Mouse (Mus musculus): ENCODE measurements around the gene Sbsn. TPM values are rescaled to one million over a fixed set of nuclear protein-coding genes. Genes with fewer than 3 reads are reported as not detected.

The Sbsn gene
- total RNA-seq, 2 experiments from 2014 or later: 3.7 to 4.1 TPM

- DNase-seq: no peak
- intact Hi-C loops (cut with DNase I; ENCODE audit: low total_unique reads): no loop called here
Observed at GRCm38 (mm10) chr7:30794921-30795320, 43.6 kb downstream of the Sbsn start.

- intact Hi-C loops (cut with DNase I; ENCODE audit: low total_unique reads): no loop called here
- DNase-seq: no peak
Observed at GRCm38 (mm10) chr7:30796790-30797189, 45.5 kb downstream of the Sbsn start.

- intact Hi-C loops (cut with DNase I; ENCODE audit: low total_unique reads): no loop called here
- DNase-seq: no peak
Observed at GRCm38 (mm10) chr7:30800653-30801052, 49.4 kb downstream of the Sbsn start.

- intact Hi-C loops (cut with DNase I; ENCODE audit: low total_unique reads): no loop called here
- no peak for DNase-seq
Observed at GRCm38 (mm10) chr7:30803256-30803655, 52.0 kb downstream of the Sbsn start.

- intact Hi-C loops (cut with DNase I; ENCODE audit: low total_unique reads): no loop called here
Observed at GRCm38 (mm10) chr7:30804026-30804715, 52.9 kb downstream of the Sbsn start.

More at GRCm38 (mm10) chr7:30804026-30804715, 52.9 kb downstream of the Sbsn start:
- DNase-seq: no peak

Other genes with a start within 250 kb of the Sbsn start
- 1 to 10 TPM in 1 of 2 experiments, under 1 TPM in 1; 0.98 to 2.4 TPM for gene Arhgap33, start 216.4 kb upstream of the Sbsn start, total RNA-seq (2021)
- gene Hspb6, start 199.3 kb upstream of the Sbsn start, total RNA-seq (2021): 100 to 1,000 TPM; 455 to 476 TPM
- 1 to 10 TPM; 3.9 to 4.8 TPM for gene Proser3, start 199.2 kb upstream of the Sbsn start, total RNA-seq (2021)
- gene Lin37, start 191.6 kb upstream of the Sbsn start, total RNA-seq (2021): 1 to 10 TPM; 8.4 to 9.1 TPM
- gene U2af1l4, start 188.2 kb upstream of the Sbsn start, total RNA-seq (2021): 10 to 100 TPM; 49.6 to 50.1 TPM
- 1 to 10 TPM in 1 of 2 experiments, under 1 TPM in 1; 0.74 to 1.7 TPM for gene Gm49396, start 188.1 kb upstream of the Sbsn start, total RNA-seq (2021)
- gene Psenen, start 187.8 kb upstream of the Sbsn start, total RNA-seq (2021): 10 to 100 TPM; 83.4 to 92.7 TPM
- under 1 TPM; 0.60 to 0.88 TPM for gene Igflr1, start 186.0 kb upstream of the Sbsn start, total RNA-seq (2021)
- gene Kmt2b, start 162.7 kb upstream of the Sbsn start, total RNA-seq (2021): 10 to 100 TPM; 14.1 to 15.2 TPM
- not detected for gene Zbtb32, start 152.6 kb upstream of the Sbsn start, total RNA-seq (2021)
- gene Upk1a, start 138.6 kb upstream of the Sbsn start, total RNA-seq (2021): under 1 TPM; 0.14 to 0.16 TPM
- gene Cox6b1, start 125.3 kb upstream of the Sbsn start, total RNA-seq (2021): 1,000 to 10,000 TPM; 1,322 to 1,882 TPM
- not detected for gene Etv2, start 115.6 kb upstream of the Sbsn start, total RNA-seq (2021)
- gene Rbm42, start 101.2 kb upstream of the Sbsn start, total RNA-seq (2021): 10 to 100 TPM; 35.4 to 37.3 TPM
- 1 to 10 TPM; 2.8 to 2.9 TPM for gene Haus5, start 86.5 kb upstream of the Sbsn start, total RNA-seq (2021)
- gene Pmis2, start 79.9 kb upstream of the Sbsn start, total RNA-seq (2021): 1 to 10 TPM; 2.3 to 2.6 TPM
- gene 2200002J24Rik, start 52.5 kb upstream of the Sbsn start, total RNA-seq (2021): not detected
- under 1 TPM; 0.16 to 0.41 TPM for gene Atp4a, start 39.3 kb upstream of the Sbsn start, total RNA-seq (2021)
- 100 to 1,000 TPM; 222 to 233 TPM for gene Tmem147, start 21.9 kb upstream of the Sbsn start, total RNA-seq (2021)
- not detected for gene Gapdhs, start 7.8 kb upstream of the Sbsn start, total RNA-seq (2021)
- gene Dmkn, start 12.3 kb downstream of the Sbsn start, total RNA-seq (2021): under 1 TPM in 1 of 2 experiments, not detected in 1; 0.57 TPM
- 1 to 10 TPM; 3.4 to 3.6 TPM for gene Krtdap, start 36.4 kb downstream of the Sbsn start, total RNA-seq (2021)
- gene Ffar2, start 72.3 kb downstream of the Sbsn start, total RNA-seq (2021): under 1 TPM in 1 of 2 experiments, not detected in 1; 0.16 TPM
- gene Ffar3, start 104.7 kb downstream of the Sbsn start, total RNA-seq (2021): not detected
- gene Ffar1, start 110.1 kb downstream of the Sbsn start, total RNA-seq (2021): not detected
- gene Cd22, start 128.9 kb downstream of the Sbsn start, total RNA-seq (2021): under 1 TPM in 1 of 2 experiments, not detected in 1; 0.29 TPM
- 1 to 10 TPM; 3.5 to 9.6 TPM for gene Mag, start 163.4 kb downstream of the Sbsn start, total RNA-seq (2021)
- not detected for gene Hamp2, start 173.2 kb downstream of the Sbsn start, total RNA-seq (2021)
- not detected for gene Hamp, start 192.6 kb downstream of the Sbsn start, total RNA-seq (2021)
- 10 to 100 TPM; 68.9 to 70.5 TPM for gene Usf2, start 205.3 kb downstream of the Sbsn start, total RNA-seq (2021)
- gene Lsr, start 222.0 kb downstream of the Sbsn start, total RNA-seq (2021): under 1 TPM; 0.35 to 0.47 TPM
- under 1 TPM in 1 of 2 experiments, not detected in 1; 0.23 TPM for gene Fam187b, start 222.3 kb downstream of the Sbsn start, total RNA-seq (2021)

Data from gastrocnemius, postnatal 14 days (tissue).